Mouse (Mus musculus) MEL (cell line): ENCODE data around the gene Gucy2e. TPM values are rescaled to one million over a fixed set of nuclear protein-coding genes. Genes with fewer than 3 reads are reported as not detected.

ENCODE experiments used
- DNase-seq: peaks from one replicate; pipeline ENCODE4 v3.0.0; 2011; ENCODE audit warnings: low read depth, low spot score
- H3K27ac ChIP-seq: 2 replicates; pipeline ENCODE4 v1.5.1; 2012; ENCODE audit warnings: low read depth, mild to moderate bottlenecking, control low read depth, low read length, moderate library complexity; ENCODE audit not compliant: control insufficient read depth
- H3K27me3 ChIP-seq, 2 experiments: fragments of 150-350 bp in 1 of 2; sonication (generic) in 1 of 2; 2 replicates each; pipeline ENCODE4 v1.6.1; 2012; ENCODE audit warnings: low read length in 2 of 2, mild to moderate bottlenecking in 2 of 2, improper control_type of control experiment in 1 of 2, moderate library complexity in 1 of 2; ENCODE audit not compliant: insufficient read depth in 2 of 2, control insufficient read depth in 1 of 2
- H3K36me3 ChIP-seq, 2 experiments: 2 replicates each; pipeline ENCODE4 v1.6.1; 2012 to 2014; ENCODE audit warnings: low read length in 2 of 2, improper control_type of control experiment in 1 of 2, inconsistent platforms in 1 of 2, mild to moderate bottlenecking in 1 of 2; ENCODE audit not compliant: insufficient read depth in 2 of 2, control insufficient read depth in 1 of 2
- H3K4me1 ChIP-seq, 2 experiments: fragments of 150-350 bp in 1 of 2; sonication (generic) in 1 of 2; 2 replicates each; pipeline ENCODE4 v1.6.1; 2012; ENCODE audit warnings: low read length in 2 of 2, improper control_type of control experiment in 1 of 2, mild to moderate bottlenecking in 1 of 2; ENCODE audit not compliant: insufficient read depth in 2 of 2, control insufficient read depth in 1 of 2
- H3K4me3 ChIP-seq, 2 experiments: fragments of 150-350 bp in 1 of 2; sonication (generic) in 1 of 2; 2 replicates each; pipeline ENCODE4 v1.5.1; 2012; ENCODE audit warnings: low read depth in 2 of 2, low read length in 2 of 2, mild to moderate bottlenecking in 2 of 2, moderate library complexity in 2 of 2, control low read depth in 1 of 2, improper control_type of control experiment in 1 of 2; ENCODE audit not compliant: control insufficient read depth in 1 of 2, insufficient read depth in 1 of 2
- H3K79me2 ChIP-seq: 2 replicates; pipeline ENCODE4 v1.6.1; 2012; ENCODE audit warnings: mild to moderate bottlenecking, low read length, moderate library complexity; ENCODE audit not compliant: control insufficient read depth, poor library complexity, insufficient read depth
- H3K9ac ChIP-seq: 2 replicates; pipeline ENCODE4 v1.6.1; 2012; ENCODE audit warnings: low read depth, mild to moderate bottlenecking, control low read depth, low read length, moderate library complexity; ENCODE audit not compliant: control insufficient read depth, poor library complexity, severe bottlenecking
- H3K9me3 ChIP-seq: fragments of 150-350 bp; sonication (generic); replicated peaks from 2 replicates; pipeline ENCODE4 v1.6.1; 2012; ENCODE audit warnings: mild to moderate bottlenecking, low read length, improper control_type of control experiment, moderate library complexity; ENCODE audit not compliant: insufficient read depth
- BHLHE40 ChIP-seq: IDR thresholded peaks from 2 replicates; pipeline ENCODE4 v1.6.1; 2012; ENCODE audit warnings: low read depth, mild to moderate bottlenecking, inconsistent platforms, low read length, improper control_type of control experiment, borderline replicate concordance
- CHD1 ChIP-seq: IDR thresholded peaks from 2 replicates; pipeline ENCODE4 v1.6.1; 2012; ENCODE audit warnings: low read depth, mild to moderate bottlenecking, inconsistent platforms, low read length, improper control_type of control experiment
- CTCF ChIP-seq, 3 experiments: IDR thresholded peaks in 2 of 3; conservative IDR thresholded peaks in 1 of 3; 2 replicates each; pipeline ENCODE4 v1.5.1; 2011 to 2012; ENCODE audit warnings: low read length in 3 of 3, low read depth in 2 of 3, mild to moderate bottlenecking in 2 of 3, improper control_type of control experiment in 1 of 3, inconsistent platforms in 1 of 3, mixed read lengths in 1 of 3, moderate library complexity in 1 of 3; ENCODE audit not compliant: control insufficient read depth in 1 of 3, insufficient read depth in 1 of 3, poor library complexity in 1 of 3, severe bottlenecking in 1 of 3
- EP300 ChIP-seq, 2 experiments: IDR thresholded peaks; 2 replicates each; pipeline ENCODE4 v1.6.1; 2011; ENCODE audit warnings: improper control_type of control experiment in 2 of 2, low read length in 2 of 2, low read depth in 1 of 2, mild to moderate bottlenecking in 1 of 2
- GABPA ChIP-seq: IDR thresholded peaks from 2 replicates; pipeline ENCODE4 v1.6.1; 2012; ENCODE audit warnings: low read depth, mild to moderate bottlenecking, inconsistent platforms, low read length, improper control_type of control experiment, moderate library complexity
- GATA1 ChIP-seq: IDR thresholded peaks from 2 replicates; pipeline ENCODE4 v1.6.1; 2011; ENCODE audit warnings: low read depth, low read length, improper control_type of control experiment
- HCFC1 ChIP-seq: IDR thresholded peaks from 2 replicates; pipeline ENCODE4 v1.6.1; 2012; ENCODE audit warnings: low read depth, mild to moderate bottlenecking, inconsistent platforms, low read length, improper control_type of control experiment, moderate library complexity
- JUND ChIP-seq: IDR thresholded peaks from 2 replicates; pipeline ENCODE4 v1.6.1; 2011; ENCODE audit warnings: low read depth, mild to moderate bottlenecking, improper control_type of control experiment, low read length
- MAFK ChIP-seq: IDR thresholded peaks from 2 replicates; pipeline ENCODE4 v1.6.1; 2011; ENCODE audit warnings: low read depth, mild to moderate bottlenecking, low read length, improper control_type of control experiment, borderline replicate concordance
- MAX ChIP-seq: IDR thresholded peaks from 2 replicates; pipeline ENCODE4 v1.6.1; 2011; ENCODE audit warnings: low read length, improper control_type of control experiment
- MEF2A ChIP-seq: IDR thresholded peaks from 2 replicates; pipeline ENCODE4 v1.6.1; 2014; ENCODE audit warnings: low read depth, mild to moderate bottlenecking, inconsistent platforms, low read length, improper control_type of control experiment; ENCODE audit not compliant: poor library complexity, insufficient replicate concordance, severe bottlenecking; ENCODE audit errors: extremely low read depth
- MYB ChIP-seq: IDR thresholded peaks from 2 replicates; pipeline ENCODE4 v1.6.1; 2011; ENCODE audit warnings: mild to moderate bottlenecking, low read depth, low read length, improper control_type of control experiment
- NELFE ChIP-seq: IDR thresholded peaks from 2 replicates; pipeline ENCODE4 v1.6.1; 2011; ENCODE audit warnings: low read depth, low read length, improper control_type of control experiment
- POLR2AphosphoS5 ChIP-seq: IDR thresholded peaks from 2 replicates; pipeline ENCODE4 v1.6.1; 2012; ENCODE audit warnings: low read depth, borderline replicate concordance, mild to moderate bottlenecking, inconsistent platforms, low read length, moderate library complexity, mixed read lengths
- SIN3A ChIP-seq: IDR thresholded peaks from 2 replicates; pipeline ENCODE4 v1.6.1; 2012; ENCODE audit warnings: low read length, improper control_type of control experiment, inconsistent platforms
- SMC3 ChIP-seq: IDR thresholded peaks from 2 replicates; pipeline ENCODE4 v1.6.1; 2011; ENCODE audit warnings: low read depth, low read length, improper control_type of control experiment
- TAL1 ChIP-seq: IDR thresholded peaks from 2 replicates; pipeline ENCODE4 v1.6.1; 2012; ENCODE audit warnings: mild to moderate bottlenecking, inconsistent platforms, low read length, moderate library complexity, mixed read lengths
- TCF12 ChIP-seq: IDR thresholded peaks from 2 replicates; pipeline ENCODE4 v1.6.1; 2014; ENCODE audit warnings: low read depth, mild to moderate bottlenecking, inconsistent platforms, low read length, improper control_type of control experiment, moderate library complexity
- USF1 ChIP-seq: IDR thresholded peaks from 2 replicates; pipeline ENCODE4 v1.6.1; 2014; ENCODE audit warnings: low read depth, mild to moderate bottlenecking, inconsistent platforms, low read length, improper control_type of control experiment, moderate library complexity
- USF2 ChIP-seq, 2 experiments: IDR thresholded peaks; 2 replicates each; pipeline ENCODE4 v1.6.1; 2011 to 2012; ENCODE audit warnings: improper control_type of control experiment in 2 of 2, low read length in 2 of 2, borderline replicate concordance in 1 of 2, inconsistent platforms in 1 of 2, low read depth in 1 of 2, mild to moderate bottlenecking in 1 of 2; ENCODE audit not compliant: insufficient read depth in 1 of 2
- ZC3H11A ChIP-seq: IDR thresholded peaks from 2 replicates; pipeline ENCODE4 v1.6.1; 2012; ENCODE audit warnings: low read depth, mild to moderate bottlenecking, inconsistent platforms, low read length, improper control_type of control experiment
- ZKSCAN1 ChIP-seq: IDR thresholded peaks from 2 replicates; pipeline ENCODE4 v1.6.1; 2012; ENCODE audit warnings: low read depth, mild to moderate bottlenecking, inconsistent platforms, low read length, improper control_type of control experiment, moderate library complexity
- ZMIZ1 ChIP-seq: IDR thresholded peaks from 2 replicates; pipeline ENCODE4 v1.6.1; 2012; ENCODE audit warnings: low read depth, mild to moderate bottlenecking, inconsistent platforms, low read length, improper control_type of control experiment, moderate library complexity
- polyA plus RNA-seq, 2 experiments: library from polyadenylated mRNA; stranded (reverse) in 1 of 2; unstranded in 1 of 2; fragments of >175 nt in 1 of 2; fragments of >200 nt in 1 of 2; gene quantifications; 2 replicates each; pipeline versions ENCODE4 v1.2.1 to v1.2.4; 2012; ENCODE audit warnings: low replicate concordance in 2 of 2, low read depth in 1 of 2; ENCODE audit not compliant: insufficient read length in 2 of 2, insufficient read depth in 1 of 2, missing spikeins in 1 of 2
- total RNA-seq: library from RNA; depleted of rRNA; stranded (reverse); fragments of 300-350 nt; gene quantifications from 2 replicates; pipeline ENCODE4 v1.2.3, GENCODE M21; 2012

Gene Gucy2e
- total and polyA plus RNA-seq, 3 experiments = not detected

DNA sequence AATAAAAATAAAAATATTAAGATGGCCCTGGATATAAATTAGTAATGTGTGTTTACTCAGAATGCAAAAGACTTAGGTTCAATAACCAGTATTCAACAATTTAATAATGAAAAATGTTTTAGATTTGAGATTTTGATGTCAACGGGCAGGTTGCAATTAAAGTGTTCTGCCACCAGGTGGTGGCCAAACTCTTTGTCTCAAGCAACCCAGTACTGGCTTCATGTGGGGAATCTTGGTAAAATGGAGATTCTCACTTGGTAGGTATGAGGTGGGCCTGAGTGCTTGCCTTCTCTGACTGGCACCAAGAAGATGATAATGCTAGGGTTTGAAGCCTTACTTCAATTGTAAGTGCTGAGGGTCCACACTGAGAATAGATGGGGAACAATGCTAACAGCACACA, 44.0 kb downstream of the Gucy2e start (continued):
- TF ChIP-seq POLR2AphosphoS5 (no peak), GABPA (no peak), CTCF (IDR thresholded peaks at IDR 0.05 in 2 of 3, conservative IDR thresholded peaks at IDR 0.05 in 1 of 3; ENCODE audit: control insufficient read depth in 1 of 3, insufficient read depth in 1 of 3, low read depth in 2 of 3, low read length in 3 of 3, poor library complexity in 1 of 3, severe bottlenecking in 1 of 3) (peak; percentile 71 to 88 (median 72)), GATA1 (no peak), EP300 (IDR thresholded peaks at IDR 0.05; ENCODE audit: low read depth in 1 of 2, low read length in 2 of 2) (no peak), MEF2A (no peak)

GRCm38 (mm10) chr11:69185936-69186335, 50.9 kb downstream of the Gucy2e start:
- Histone ChIP-seq H3K9ac (no peak overlapping the region), H3K27ac (no peak overlapping the region), H3K79me2 (no peaks in the 10 kb centered on the region), H3K9me3 (no peaks in the 10 kb centered on the region), H3K36me3 (no peaks in the 10 kb centered on the region), H3K4me3 (no peak overlapping the region), H3K27me3 (peaks cover 3 to 4% of the 10 kb centered on the region in 2 experiments; a peak in 3 of 4 replicates), H3K4me1 (no peaks in the 10 kb centered on the region)
- no peak for TF ChIP-seq TAL1
- no peak for TF ChIP-seq MAX
- TF ChIP-seq MAFK = no peak
- no peak for TF ChIP-seq NELFE
- no peak for TF ChIP-seq TCF12
- no peak for TF ChIP-seq EP300 (IDR thresholded peaks at IDR 0.05; ENCODE audit: low read depth in 1 of 2, low read length in 2 of 2)
- no peak for TF ChIP-seq GABPA
- no peak for TF ChIP-seq BHLHE40
- TF ChIP-seq HCFC1 = no peak
- TF ChIP-seq CHD1 = no peak
- no peak for TF ChIP-seq JUND
- no peak for TF ChIP-seq MYB
- TF ChIP-seq USF2 (IDR thresholded peaks at IDR 0.05; ENCODE audit: borderline replicate concordance in 1 of 2, insufficient read depth in 1 of 2, low read depth in 1 of 2, low read length in 2 of 2) = no peak
- TF ChIP-seq USF1 = no peak
- no peak for TF ChIP-seq SIN3A
- no peak for TF ChIP-seq SMC3
- TF ChIP-seq ZC3H11A = no peak
- TF ChIP-seq ZKSCAN1 = no peak
- TF ChIP-seq ZMIZ1 = no peak
- no peak for DNase-seq
